Mouse (Mus musculus) midbrain, postnatal 0 days (tissue): ENCODE data around the gene Notch1. TPM values are rescaled to one million over a fixed set of nuclear protein-coding genes. Genes with fewer than 3 reads are reported as not detected.

Experiments
- ATAC-seq: fragments of 200-750 bp; cut with Nextera tagmentation; 2 replicates; pipeline ENCODE4 v1.8.0; 2017; ENCODE audit warnings: moderate number of reproducible peaks, mild to moderate bottlenecking, moderate TSS enrichment, moderate library complexity; ENCODE audit not compliant: low FRiP score
- DNase-seq: peaks from one replicate; pipeline ENCODE4 v3.0.0-alpha.2; 2015; ENCODE audit warnings: low spot score
- H3K27ac ChIP-seq: fragments of 300-500 bp; sonication (generic); 2 replicates; pipeline ENCODE4 v1.5.1; 2014; ENCODE audit warnings: low read depth, mild to moderate bottlenecking, low read length, mixed read lengths
- H3K27me3 ChIP-seq: fragments of 300-500 bp; sonication (generic); 2 replicates; pipeline ENCODE4 v1.6.1; 2014; ENCODE audit warnings: low read length, control low read depth, mixed read lengths; ENCODE audit not compliant: insufficient read depth
- H3K36me3 ChIP-seq: fragments of 300-500 bp; sonication (generic); 2 replicates; pipeline ENCODE4 v1.6.1; 2014; ENCODE audit warnings: low read length, control low read depth, mixed read lengths; ENCODE audit not compliant: insufficient read depth
- H3K4me1 ChIP-seq: fragments of 300-500 bp; sonication (generic); 2 replicates; pipeline ENCODE4 v1.6.1; 2014; ENCODE audit warnings: mild to moderate bottlenecking, control low read depth, antibody characterized with exemption, low read length, mixed read lengths; ENCODE audit not compliant: insufficient read depth
- H3K4me2 ChIP-seq: fragments of 300-500 bp; sonication (generic); 2 replicates; pipeline ENCODE4 v1.6.1; 2014; ENCODE audit warnings: low read depth, mild to moderate bottlenecking, low read length, mixed read lengths; ENCODE audit not compliant: poor library complexity, severe bottlenecking
- H3K4me3 ChIP-seq: fragments of 300-500 bp; sonication (generic); 2 replicates; pipeline ENCODE4 v1.5.1; 2014; ENCODE audit warnings: low read depth, mild to moderate bottlenecking, low read length, moderate library complexity
- H3K9ac ChIP-seq: fragments of 300-500 bp; sonication (generic); replicated peaks from 2 replicates; pipeline ENCODE4 v1.6.1; 2014; ENCODE audit warnings: mild to moderate bottlenecking, low read length, moderate library complexity, mixed read lengths; ENCODE audit not compliant: poor library complexity, severe bottlenecking
- H3K9me3 ChIP-seq: fragments of 300-500 bp; sonication (generic); 2 replicates; pipeline ENCODE4 v1.6.1; 2016; ENCODE audit warnings: low read length, control low read depth
- CTCF ChIP-seq: IDR thresholded peaks from 2 replicates; pipeline ENCODE4 v1.5.1; 2016; ENCODE audit warnings: antibody characterized with exemption, mild to moderate bottlenecking
- WGBS: fragments of 180-500 bp; shearing (Covaris S2); extraction: QIAGEN DNeasy Blood & Tissue Kit; methylation state at CpG from one replicate; pipeline ENCODE4 v1.1.7; 2014; 5-methylcytosine and 5-hydroxymethylcytosine counted together
- polyA plus RNA-seq: library from polyadenylated mRNA; unstranded; fragments of >200 nt; fragmentation: Nextera tagmentation; extraction: Ambion mirVana; gene quantifications from 2 replicates; pipeline ENCODE4 v1.2.1, GENCODE M21; 2015
- total RNA-seq: library from RNA; depleted of rRNA; stranded (reverse); fragments of >200 nt; gene quantifications from 2 replicates; pipeline ENCODE4 v1.2.3, GENCODE M21; 2014

Notch1 gene
- total and polyA plus RNA-seq, 2 experiments from 2014 or later: 7.6 to 65.8 TPM

GRCm38 (mm10) chr2:26447451-26447850 is 69.0 kb downstream of the Notch1 start:
- Histone ChIP-seq H3K9me3 (no peaks in the 10 kb centered on the region), H3K9ac (no peak overlapping the region), H3K4me1 (peaks cover 20% of the 10 kb centered on the region), H3K4me2 (no peak overlapping the region), H3K4me3 (no peak overlapping the region), H3K36me3 (no peaks in the 10 kb centered on the region), H3K27ac (no peak overlapping the region), H3K27me3 (no peaks in the 10 kb centered on the region)
- DNase-seq: no peak
- 71% methylated on average over 1 of the region's 1 CpGs for WGBS
- no peak for TF ChIP-seq CTCF
- no peak for ATAC-seq

GRCm38 (mm10) chr2:26446671-26447070 is 69.8 kb downstream of the Notch1 start:
- no peak for TF ChIP-seq CTCF
- ATAC-seq (no peak), DNase-seq (no peak)
- peak overlapping the region; percentile 86 for H3K4me3 ChIP-seq
- H3K36me3 ChIP-seq: no peaks in the 10 kb centered on the region
- peaks cover 20% of the 10 kb centered on the region for H3K4me1 ChIP-seq
- H3K27me3 ChIP-seq: no peaks in the 10 kb centered on the region
- H3K4me2 ChIP-seq: peak overlapping the region; percentile 92
- H3K9ac ChIP-seq: peak overlapping the region; percentile 77
- peak overlapping the region; percentile 90; the same call in 1 of the 2 replicates for H3K27ac ChIP-seq
- 71% methylated on average over 4 of the region's 4 CpGs for WGBS
- H3K9me3 ChIP-seq: no peaks in the 10 kb centered on the region

GRCm38 (mm10) chr2:26445666-26446445 is 70.6 kb downstream of the Notch1 start:
- H3K4me3 ChIP-seq: peak overlapping the region; percentile 86
- peak overlapping the region; percentile 92 for H3K4me2 ChIP-seq
- no peaks in the 10 kb centered on the region for H3K27me3 ChIP-seq
- ATAC-seq: peak; percentile 89
- no peaks in the 10 kb centered on the region for H3K9me3 ChIP-seq
- peak; percentile 55 for TF ChIP-seq CTCF
- WGBS: under 1% methylated on average over 44 of the region's 44 CpGs
- H3K9ac ChIP-seq: peak overlapping the region; percentile 77
- H3K36me3 ChIP-seq: peaks cover 8% of the 10 kb centered on the region
- peak overlapping the region; percentile 90 for H3K27ac ChIP-seq
- peak; percentile 97 for DNase-seq
- H3K4me1 ChIP-seq: peaks cover 20% of the 10 kb centered on the region

- Histone ChIP-seq H3K9ac (peak within 1 kb of the TSS; percentile 87), H3K4me1 (peaks cover 20% of the 10 kb centered on the region), H3K9me3 (no peaks in the 10 kb centered on the region), H3K27ac (peak within 1 kb of the TSS; percentile 90), H3K36me3 (peaks cover 15% of the 10 kb centered on the region), H3K4me2 (peak within 1 kb of the TSS; percentile 92), H3K4me3 (peak within 1 kb of the TSS; percentile 86), H3K27me3 (no peaks in the 10 kb centered on the region)
- under 1% methylated on average over 60 of the region's 61 CpGs for WGBS
- no peak for TF ChIP-seq CTCF
- DNase-seq (peak; percentile 100), ATAC-seq (peak; percentile 94)
These were observed 71.4 kb downstream of the Notch1 start, which contains the start of gene Sec16a for GRCm38 (mm10) chr2:26444946-26445665. Sec16a (minus strand) TSS chr2:26445216.

GRCm38 (mm10) chr2:26444368-26444767 is 72.1 kb downstream of the Notch1 start:
- no peak for ATAC-seq
- Histone ChIP-seq H3K4me1 (peaks cover 17% of the 10 kb centered on the region), H3K4me2 (peak overlapping the region; percentile 64), H3K9ac (peak overlapping the region; percentile 87), H3K27me3 (no peaks in the 10 kb centered on the region), H3K36me3 (peaks cover 23% of the 10 kb centered on the region), H3K4me3 (peak overlapping the region; percentile 86), H3K27ac (peak overlapping the region; percentile 90; the same call in 1 of the 2 replicates), H3K9me3 (no peaks in the 10 kb centered on the region)
- no peak for DNase-seq
- WGBS: 7% methylated on average over 15 of the region's 15 CpGs
- TF ChIP-seq CTCF: no peak

- Histone ChIP-seq H3K4me3 (peak overlapping the region; percentile 86), H3K27me3 (no peaks in the 10 kb centered on the region), H3K9ac (peak overlapping the region; percentile 87), H3K4me1 (peaks cover 17% of the 10 kb centered on the region), H3K27ac (no peak overlapping the region), H3K4me2 (peak overlapping the region; percentile 64), H3K9me3 (no peaks in the 10 kb centered on the region), H3K36me3 (peaks cover 27% of the 10 kb centered on the region)
- DNase-seq (no peak), ATAC-seq (no peak)
- TF ChIP-seq CTCF: no peak
- 62% methylated on average over 3 of the region's 3 CpGs for WGBS
These were observed 72.6 kb downstream of the Notch1 start for GRCm38 (mm10) chr2:26443876-26444275.
